Mouse (Mus musculus): ENCODE results near the gene Slc1a7. TPM values are rescaled to one million over a fixed set of nuclear protein-coding genes. Genes with fewer than 3 reads are reported as not detected.

Gene Slc1a7
- polyA plus RNA-seq, 1 experiment from 2014 or later, result not detected

- Histone ChIP-seq H3K4me2 (replicated peaks) (no peak overlapping the region), H3K9me3 (no peaks in the 10 kb centered on the region), H3K9ac (no peak overlapping the region), H3K27ac (no peak overlapping the region), H3K4me3 (no peak overlapping the region), H3K27me3 (no peaks in the 10 kb centered on the region), H3K4me1 (no peaks in the 10 kb centered on the region), H3K36me3 (peaks cover 73% of the 10 kb centered on the region)
- 94% methylated on average over 5 of the region's 5 CpGs for WGBS
- ATAC-seq (ENCODE audit: low FRiP score, low read depth), result no peak
Observed at GRCm38 (mm10) chr4:108062524-108062923, 94.4 kb downstream of the Slc1a7 start.

Other genes with a start within 250 kb of the Slc1a7 start
- gene Lrp8, start 166.1 kb upstream of the Slc1a7 start, polyA plus RNA-seq (2015; fragmentation: Nextera tagmentation; extraction: Ambion mirVana), result 3.1 and 3.3 TPM in 2 replicates
- gene Magoh, start 88.6 kb upstream of the Slc1a7 start, polyA plus RNA-seq (2015; fragmentation: Nextera tagmentation; extraction: Ambion mirVana), result 212 and 216 TPM in 2 replicates
- 148 and 152 TPM in 2 replicates for gene 0610037L13Rik, start 78.5 kb upstream of the Slc1a7 start, polyA plus RNA-seq (2015; fragmentation: Nextera tagmentation; extraction: Ambion mirVana)
- 27.1 and 27.4 TPM in 2 replicates for gene Cpt2, start 44.7 kb upstream of the Slc1a7 start, polyA plus RNA-seq (2015; fragmentation: Nextera tagmentation; extraction: Ambion mirVana)
- gene Podn, start 128.1 kb downstream of the Slc1a7 start, polyA plus RNA-seq (2015; fragmentation: Nextera tagmentation; extraction: Ambion mirVana), result 1.0 and 1.4 TPM in 2 replicates
- 157 and 168 TPM in 2 replicates for gene Scp2, start 176.7 kb downstream of the Slc1a7 start, polyA plus RNA-seq (2015; fragmentation: Nextera tagmentation; extraction: Ambion mirVana)
- 50.1 and 50.8 TPM in 2 replicates for gene Echdc2, start 197.1 kb downstream of the Slc1a7 start, polyA plus RNA-seq (2015; fragmentation: Nextera tagmentation; extraction: Ambion mirVana)
- gene Zyg11a, start 249.7 kb downstream of the Slc1a7 start, polyA plus RNA-seq (2015; fragmentation: Nextera tagmentation; extraction: Ambion mirVana), result 0.15 and 0.18 TPM in 2 replicates

All from limb, embryonic 13.5 days (tissue).